Mouse (Mus musculus) CD4-positive, CD25-positive, alpha-beta regulatory T cell (primary cell): ENCODE measurements around the gene Six5. TPM values are rescaled to one million over a fixed set of nuclear protein-coding genes. Genes with fewer than 3 reads are reported as not detected.

Experiments
- polyA plus RNA-seq: library from polyadenylated mRNA; unstranded; fragments of 100-300 nt; shearing (Covaris generic); gene quantifications from one replicate; pipeline ENCODE4 v1.2.1, GENCODE M21; 2017

Gene Six5
- polyA plus RNA-seq, result 0.31 TPM

DNA sequence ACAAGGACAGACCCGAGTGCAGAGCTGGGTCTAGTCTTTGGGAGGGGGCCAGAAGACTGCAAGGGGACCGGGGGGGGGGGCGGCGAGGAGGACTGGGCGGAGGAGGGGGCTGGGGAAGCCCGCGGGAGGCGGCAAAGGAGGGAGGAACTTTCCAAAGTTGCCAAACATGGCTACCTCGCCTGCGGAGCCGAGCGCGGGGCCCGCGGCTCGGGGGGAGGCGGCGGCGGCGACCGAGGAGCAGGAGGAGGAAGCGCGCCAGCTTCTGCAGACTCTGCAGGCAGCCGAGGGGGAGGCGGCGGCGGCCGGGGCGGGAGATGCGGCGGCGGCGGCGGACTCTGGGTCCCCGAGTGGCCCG is at the start of gene Six5:
Gene Six5, plus strand, starts transcription at position 124 of the 355 bp plus-strand sequence.

DNA sequence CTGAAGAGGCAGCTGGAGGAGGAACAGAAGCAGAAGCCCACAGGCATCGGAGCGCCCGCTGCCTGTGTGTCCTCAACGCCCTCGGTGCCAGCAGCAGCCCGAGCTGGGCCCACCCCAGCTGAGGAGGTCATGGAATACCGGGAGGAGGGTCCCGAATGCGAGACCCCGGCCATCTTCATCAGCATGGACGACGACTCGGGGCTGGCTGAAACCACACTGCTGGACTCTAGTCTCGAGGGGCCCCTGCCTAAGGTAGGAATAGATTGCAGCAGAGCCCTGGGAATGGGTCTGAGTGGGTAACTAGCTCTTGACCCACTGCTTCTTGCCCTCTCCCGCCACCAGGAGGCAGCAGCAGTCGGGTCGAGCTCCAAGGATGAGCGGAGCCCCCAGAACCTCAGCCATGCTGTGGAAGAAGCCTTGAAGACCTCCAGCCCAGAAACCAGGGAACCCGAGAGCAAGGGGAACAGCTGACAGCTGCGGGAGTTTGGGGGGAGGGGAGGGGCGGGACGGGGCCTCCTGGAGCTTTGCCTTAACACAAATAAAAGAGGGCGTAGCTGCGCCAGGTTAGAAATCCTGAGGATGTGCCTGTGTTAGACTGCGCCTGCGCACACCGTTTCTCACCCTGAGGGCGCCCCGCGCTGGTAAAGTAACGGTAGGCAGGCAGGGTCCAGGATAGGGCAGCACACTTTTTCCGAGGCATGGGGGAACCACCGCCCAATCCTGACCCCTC is 40.2 kb upstream of the Six5 start, which contains the start of gene Rsph6a:
Gene Rsph6a, plus strand, starts transcription at position 644 of the 730 bp plus-strand sequence.

DNA sequence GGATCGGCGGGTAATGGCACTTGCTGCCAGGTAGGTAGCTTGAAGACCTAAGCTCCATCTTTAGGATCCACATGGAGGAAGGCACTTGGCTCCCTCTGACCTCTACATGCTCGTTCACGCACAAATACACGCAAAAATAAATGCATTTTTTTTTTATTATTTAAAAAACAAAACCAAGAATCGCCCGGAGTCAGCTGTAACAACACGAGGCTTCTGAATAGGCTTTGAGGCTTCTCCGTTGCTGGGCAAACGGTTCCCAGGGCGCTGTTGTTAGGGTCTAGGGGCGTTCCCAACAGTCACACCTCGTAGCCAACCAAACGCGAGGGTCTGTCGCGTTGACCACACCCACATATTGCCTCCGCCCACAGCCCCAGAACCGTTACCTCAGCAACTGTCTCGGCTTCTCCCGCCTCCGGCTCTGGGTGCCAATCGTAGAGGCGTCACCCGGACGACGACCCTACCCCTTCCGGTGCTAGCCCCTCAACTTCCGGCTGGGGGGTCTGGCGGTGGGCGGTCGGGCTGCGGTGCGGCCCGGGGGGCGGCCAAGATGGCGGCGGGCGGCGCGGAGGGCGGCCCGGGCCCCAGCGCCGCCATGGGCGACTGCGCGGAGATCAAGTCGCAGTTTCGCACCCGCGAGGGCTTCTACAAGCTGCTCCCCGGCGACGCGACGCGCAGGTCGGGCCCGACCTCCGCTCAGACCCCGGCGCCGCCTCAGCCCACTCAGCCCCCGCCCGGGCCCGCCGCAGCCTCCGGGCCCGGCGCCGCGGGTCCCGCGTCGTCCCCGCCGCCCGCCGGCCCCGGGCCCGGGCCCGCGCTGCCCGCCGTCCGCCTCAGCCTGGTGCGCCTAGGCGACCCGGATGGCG is 18.4 kb upstream of the Six5 start, which contains the start of gene Dmwd:
Gene Dmwd, plus strand, starts transcription at position 505 of the 863 bp plus-strand sequence.

DNA sequence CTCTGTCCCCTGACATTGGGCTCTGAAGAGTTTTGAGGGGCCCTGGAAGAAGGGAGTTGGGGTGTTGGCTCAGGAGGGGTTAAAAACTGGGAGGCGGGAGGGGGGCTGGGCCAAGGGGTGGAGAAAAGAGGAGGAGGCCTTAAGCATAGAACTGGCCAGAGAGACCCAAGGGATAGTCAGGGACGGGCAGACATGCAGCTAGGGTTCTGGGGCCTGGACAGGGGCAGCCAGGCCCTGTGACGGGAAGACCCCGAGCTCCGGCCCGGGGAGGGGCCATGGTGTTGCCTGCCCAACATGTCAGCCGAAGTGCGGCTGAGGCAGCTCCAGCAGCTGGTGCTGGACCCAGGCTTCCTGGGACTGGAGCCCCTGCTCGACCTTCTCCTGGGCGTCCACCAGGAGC is 10.7 kb upstream of the Six5 start, which contains the start of gene Dmpk:
Gene Dmpk, plus strand, starts transcription at position 149 of the 400 bp plus-strand sequence.

DNA sequence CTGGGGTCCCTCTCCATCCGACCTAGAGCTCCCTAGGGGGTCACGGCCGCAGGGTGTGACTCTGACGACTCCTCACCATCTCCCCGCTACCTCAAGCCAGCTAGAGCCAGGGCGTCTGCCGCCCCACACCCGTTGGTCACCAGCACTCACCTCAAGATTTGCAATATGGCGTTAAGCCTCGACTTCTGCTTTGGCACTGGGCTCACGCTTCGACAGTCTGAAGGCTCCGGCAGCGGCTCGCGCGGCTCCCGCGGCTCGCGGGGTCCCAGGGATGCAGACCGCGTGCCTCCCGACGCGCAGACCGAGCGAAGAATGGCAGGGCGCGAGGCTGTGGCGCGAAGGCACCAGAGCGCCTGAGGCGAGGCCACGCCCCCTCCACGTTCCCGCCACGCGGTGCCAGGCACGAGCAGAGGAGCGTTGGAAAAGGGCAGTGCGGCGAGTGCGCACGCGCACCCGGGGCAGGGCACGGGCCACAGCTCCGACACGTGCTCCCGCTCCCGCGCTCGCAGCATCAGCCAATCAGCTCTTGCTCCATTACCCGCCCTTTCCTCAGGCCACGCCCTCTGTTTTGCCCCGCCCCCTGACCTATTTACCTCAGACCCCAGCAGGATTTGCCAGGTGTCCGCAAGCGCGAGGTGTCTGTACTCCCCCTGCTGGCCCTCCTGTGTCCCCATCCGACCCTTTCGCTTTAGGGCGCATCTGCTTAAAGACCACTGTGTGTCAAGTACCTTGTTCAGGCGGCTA is 23.8 kb downstream of the Six5 start, which contains the start of gene Gm4969:
Gene Gm4969, minus strand, starts transcription at position 341 of the 744 bp plus-strand sequence.

DNA sequence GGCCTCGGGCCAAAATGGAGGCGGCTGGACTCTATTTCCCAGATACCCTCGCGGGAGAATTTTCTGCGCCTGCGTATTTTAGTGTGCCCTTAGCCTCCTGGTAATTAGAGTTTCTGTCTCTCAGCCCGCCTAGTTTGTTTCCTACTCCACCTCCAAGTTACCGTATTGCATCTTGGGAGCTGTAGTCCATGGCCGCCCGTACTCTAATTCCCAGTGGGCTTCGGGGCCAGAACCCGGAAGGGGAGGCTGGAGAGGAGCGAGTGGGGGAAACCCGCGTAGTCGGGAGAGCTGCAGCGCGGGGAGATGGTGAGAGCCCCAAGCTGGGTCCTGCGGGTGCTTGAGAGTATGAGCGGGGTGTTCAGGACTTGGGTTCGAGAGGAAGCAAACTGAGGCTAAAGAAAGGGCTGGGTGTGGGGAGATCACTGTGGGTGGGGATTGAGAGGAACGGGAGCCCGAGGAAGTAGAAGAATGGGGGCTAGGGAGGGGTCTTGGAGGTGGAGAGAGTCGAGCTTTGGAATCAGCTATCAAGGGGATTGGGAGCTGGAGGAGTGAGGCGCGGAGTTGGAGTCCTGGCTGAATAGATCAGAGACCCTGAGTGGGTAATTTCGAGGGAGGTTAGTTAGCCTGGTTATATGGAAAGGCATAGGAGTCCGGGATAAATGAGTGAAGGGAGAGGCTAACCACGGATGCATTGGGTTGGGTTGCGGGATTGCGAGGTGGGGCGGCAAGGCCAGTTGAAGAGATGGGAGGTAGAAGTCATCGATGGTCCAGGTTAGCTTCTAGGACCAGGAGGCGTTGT is 25.4 kb downstream of the Six5 start, which contains the start of gene Fbxo46:
Gene Fbxo46, plus strand, starts transcription at position 229 of the 799 bp plus-strand sequence.

Other genes with a start within 250 kb of the Six5 start
- 122 TPM for gene Pglyrp1, start 223.3 kb upstream of the Six5 start, polyA plus RNA-seq
- 49.0 TPM for gene Ccdc61, start 184.2 kb upstream of the Six5 start, polyA plus RNA-seq
- gene Nova2, start 168.7 kb upstream of the Six5 start, polyA plus RNA-seq, result 0.04 TPM
- not detected for gene Nanos2, start 107.2 kb upstream of the Six5 start, polyA plus RNA-seq
- 10.7 TPM for gene Mypop, start 103.3 kb upstream of the Six5 start, polyA plus RNA-seq
- 48.7 TPM for gene Irf2bp1, start 90.5 kb upstream of the Six5 start, polyA plus RNA-seq
- gene Foxa3, start 71.1 kb upstream of the Six5 start, polyA plus RNA-seq, result not detected
- gene Sympk, start 70.2 kb upstream of the Six5 start, polyA plus RNA-seq, result 26.0 TPM
- gene Rsph6a, start 39.9 kb upstream of the Six5 start, polyA plus RNA-seq, result not detected
- 0.07 TPM for gene Dmwd, start 18.4 kb upstream of the Six5 start, polyA plus RNA-seq
- 0.48 TPM for gene Dmpk, start 10.7 kb upstream of the Six5 start, polyA plus RNA-seq
- 0.31 TPM for gene Gm4969, start 23.8 kb downstream of the Six5 start, polyA plus RNA-seq
- gene Fbxo46, start 25.3 kb downstream of the Six5 start, polyA plus RNA-seq, result 24.0 TPM
- gene Qpctl, start 54.7 kb downstream of the Six5 start, polyA plus RNA-seq, result 13.9 TPM
- 39.9 TPM for gene Snrpd2, start 55.1 kb downstream of the Six5 start, polyA plus RNA-seq
- 0.10 TPM for gene Gipr, start 71.5 kb downstream of the Six5 start, polyA plus RNA-seq
- 24.7 TPM for gene Eml2, start 81.8 kb downstream of the Six5 start, polyA plus RNA-seq
- gene Gpr4, start 117.9 kb downstream of the Six5 start, polyA plus RNA-seq, result 0.20 TPM
- 22.4 TPM for gene Opa3, start 133.7 kb downstream of the Six5 start, polyA plus RNA-seq
- 303 TPM for gene Vasp, start 177.2 kb downstream of the Six5 start, polyA plus RNA-seq
- gene Ppm1n, start 185.5 kb downstream of the Six5 start, polyA plus RNA-seq, result 2.4 TPM
- gene Rtn2, start 188.0 kb downstream of the Six5 start, polyA plus RNA-seq, result 0.34 TPM
- 0.72 TPM for gene Fosb, start 215.5 kb downstream of the Six5 start, polyA plus RNA-seq